Mouse (Mus musculus) lung, adult 18-20 months (tissue): ENCODE data around the gene Gnl3l.
A peak's percentile ranks its signal among the peaks of the same experiment; 100 is the strongest.

Source experiments
- DNase-seq, 2 experiments: peaks; one replicate each; pipeline ENCODE4 v3.0.0; 2022; ENCODE audit warnings: mixed read lengths in 2 of 2

Gnl3l gene

DNA sequence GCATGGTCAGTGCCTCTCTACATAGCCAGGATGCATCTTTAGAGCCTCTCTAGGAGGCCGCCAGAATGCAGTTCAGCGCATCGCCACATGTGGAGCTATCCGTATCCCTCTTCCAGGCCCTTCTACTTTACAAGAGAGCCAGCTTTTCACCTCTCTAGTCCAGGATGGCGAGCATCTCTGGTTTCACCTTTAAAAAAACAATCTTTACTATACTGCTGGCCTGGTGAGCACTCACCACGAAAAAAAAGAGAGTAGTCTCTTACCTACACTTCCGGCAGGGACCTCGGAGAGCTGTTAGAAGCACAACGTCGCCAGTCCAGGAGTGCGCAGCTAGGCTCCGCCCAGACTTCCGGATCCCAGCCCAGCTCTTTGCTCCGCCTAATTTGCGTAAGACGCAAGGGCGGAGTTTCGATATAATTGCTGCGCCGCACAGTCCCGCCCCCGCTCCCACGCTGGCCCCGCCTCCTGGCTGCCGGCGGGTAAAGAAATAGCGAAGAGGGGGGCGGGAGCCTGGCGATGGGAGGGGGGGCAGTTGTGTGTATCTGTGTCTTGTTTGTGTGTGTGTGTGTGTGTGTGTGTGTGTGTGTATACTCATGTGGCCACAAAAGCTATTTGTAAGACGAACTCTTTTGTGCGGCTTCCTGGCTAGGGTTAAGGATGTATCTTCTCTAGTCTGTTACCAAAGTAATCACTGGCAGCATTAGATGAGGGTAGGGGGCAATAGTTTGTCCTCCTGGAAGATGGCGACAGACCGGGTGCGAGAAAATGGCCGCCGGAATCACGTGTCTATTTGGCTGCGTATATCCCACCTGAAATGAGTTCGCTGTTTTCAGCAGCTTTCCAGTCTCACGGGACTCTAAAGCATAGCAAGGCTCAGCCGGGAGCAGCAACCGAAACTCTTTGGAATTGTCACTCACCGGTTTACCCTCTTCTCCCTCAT, at the start of gene Gnl3l:
TSS of gene Gnl3l (minus strand) at position 385 of the 940 bp plus-strand sequence.
- peak; percentile 89 to 91 for DNase-seq

GRCm38 (mm10) chrX:151066071-151066666, 49.0 kb upstream of the Gnl3l start:
- no peak for DNase-seq

GRCm38 (mm10) chrX:151061615-151062299, 44.6 kb upstream of the Gnl3l start:
- no peak for DNase-seq

DNA sequence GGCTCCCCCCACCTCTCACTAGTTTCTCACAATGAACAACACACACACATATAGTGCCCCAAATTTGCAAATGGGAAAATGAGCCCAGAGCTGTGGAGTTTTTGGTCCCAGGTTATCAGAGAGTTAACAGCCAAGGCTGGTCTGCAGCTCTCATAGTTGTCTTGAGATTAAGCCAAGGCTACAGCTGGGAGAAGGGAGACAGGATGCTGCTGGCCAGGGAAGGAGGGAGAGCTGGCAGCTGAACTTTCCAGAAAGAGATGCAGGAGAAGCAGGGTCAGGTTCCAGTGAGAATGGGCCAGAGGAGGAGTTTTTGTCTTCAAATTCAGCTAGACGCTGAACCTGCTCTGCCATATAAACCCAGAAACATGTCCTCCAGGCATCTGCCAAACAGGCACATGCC, 42.2 kb upstream of the Gnl3l start:
- no peak for DNase-seq

DNA sequence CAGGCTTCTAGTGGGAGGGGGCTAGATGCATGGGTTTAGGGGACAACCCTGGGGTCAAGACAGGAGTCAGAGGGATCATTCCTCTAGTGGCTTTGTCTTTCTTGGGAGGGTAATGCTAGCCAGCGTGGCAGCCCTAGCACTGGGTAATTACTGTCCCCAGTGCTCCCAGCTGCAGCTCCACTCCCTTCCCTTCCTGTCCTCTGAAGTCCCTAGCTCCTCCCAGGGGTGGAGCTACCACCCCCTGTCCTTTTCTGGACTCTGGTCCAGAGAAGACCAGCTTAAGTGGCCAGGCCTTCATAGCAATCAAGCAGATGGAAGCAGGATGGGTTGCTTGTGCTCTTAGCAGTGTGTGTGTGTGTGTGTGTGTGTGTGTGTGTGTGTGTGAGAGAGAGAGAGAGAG, 38.4 kb upstream of the Gnl3l start:
- peak; percentile 15 to 34 for DNase-seq

GRCm38 (mm10) chrX:151054489-151054888, 37.4 kb upstream of the Gnl3l start:
- DNase-seq = no peak

DNA sequence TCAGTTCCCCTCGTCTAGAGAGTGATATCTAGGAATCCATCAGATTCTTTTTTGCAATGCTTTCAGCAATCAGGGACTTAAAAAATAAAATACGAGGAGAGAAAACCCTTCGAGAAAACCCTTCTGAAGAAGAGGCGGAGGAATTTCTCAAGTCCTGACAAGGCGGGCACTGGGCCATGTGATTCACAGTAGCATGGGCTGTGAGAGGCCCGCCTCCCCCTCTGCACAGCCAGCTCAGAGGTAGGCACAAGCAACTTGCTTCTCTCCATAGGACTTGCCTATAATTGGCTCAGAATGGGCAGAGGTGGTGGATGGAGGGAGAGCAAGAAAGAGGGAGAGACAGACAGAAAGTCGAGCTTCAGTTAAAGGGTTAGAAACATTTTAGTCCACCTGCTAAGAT, 33.2 kb upstream of the Gnl3l start:
- peak; percentile 9 to 15 for DNase-seq

DNA sequence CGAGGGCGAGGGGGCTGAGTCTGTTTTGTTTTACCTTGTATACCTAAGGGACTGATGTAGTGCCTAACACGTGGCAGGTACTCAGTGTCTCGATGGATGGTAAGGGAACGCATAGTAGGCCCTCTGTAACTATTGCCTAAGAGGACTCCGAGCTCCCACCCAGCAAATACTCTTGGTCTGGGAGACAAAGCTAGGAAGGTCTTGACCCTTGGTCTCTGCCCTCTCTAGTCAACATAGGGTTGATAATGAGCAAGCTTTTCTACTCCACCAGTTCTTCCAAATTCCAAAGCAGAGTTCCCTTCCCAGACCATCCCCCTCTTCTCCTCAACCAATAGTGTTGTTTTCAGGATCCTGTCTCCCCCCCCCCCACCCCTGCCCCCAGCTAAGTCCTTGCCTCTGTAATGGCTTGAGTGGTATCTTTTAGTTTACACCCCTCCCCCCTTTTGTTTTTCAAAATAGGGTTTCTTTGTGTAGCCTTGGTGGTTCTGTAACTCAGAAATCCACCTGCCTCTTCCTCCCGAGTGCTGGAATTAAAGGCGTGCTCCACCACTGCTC, 32.6 kb upstream of the Gnl3l start:
- DNase-seq = no peak

GRCm38 (mm10) chrX:151047431-151048058, 30.4 kb upstream of the Gnl3l start:
- peak; percentile 7 to 11 for DNase-seq

GRCm38 (mm10) chrX:151046777-151047430, 29.8 kb upstream of the Gnl3l start:
- peak; percentile 81 to 87 for DNase-seq

GRCm38 (mm10) chrX:151046321-151046720, 29.2 kb upstream of the Gnl3l start:
- no peak for DNase-seq

- DNase-seq = no peak
Measured at GRCm38 (mm10) chrX:151045850-151046249, 28.7 kb upstream of the Gnl3l start, which contains the start of gene Fgd1. Fgd1 (plus strand) TSS chrX:151046150.

DNA sequence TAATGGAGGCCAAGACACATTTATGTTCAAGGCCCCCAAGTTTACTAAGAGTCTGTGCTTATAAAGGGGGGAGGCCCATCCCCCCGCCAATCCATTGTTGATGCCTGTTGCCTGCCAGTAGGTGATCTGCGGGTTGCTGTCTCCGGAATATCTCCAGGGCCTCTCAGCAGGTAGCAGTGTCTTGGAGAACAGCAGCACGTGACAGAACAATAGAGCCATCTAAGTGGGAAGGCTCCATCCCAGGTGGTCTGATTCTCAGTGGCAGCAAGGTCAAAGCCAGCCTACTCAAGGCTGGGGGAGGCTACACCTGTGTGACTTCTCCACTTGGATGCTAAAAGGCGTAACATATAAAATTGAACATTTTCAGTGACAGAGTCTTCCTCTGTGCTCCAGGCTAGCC, 24.1 kb upstream of the Gnl3l start:
- DNase-seq = no peak

DNA sequence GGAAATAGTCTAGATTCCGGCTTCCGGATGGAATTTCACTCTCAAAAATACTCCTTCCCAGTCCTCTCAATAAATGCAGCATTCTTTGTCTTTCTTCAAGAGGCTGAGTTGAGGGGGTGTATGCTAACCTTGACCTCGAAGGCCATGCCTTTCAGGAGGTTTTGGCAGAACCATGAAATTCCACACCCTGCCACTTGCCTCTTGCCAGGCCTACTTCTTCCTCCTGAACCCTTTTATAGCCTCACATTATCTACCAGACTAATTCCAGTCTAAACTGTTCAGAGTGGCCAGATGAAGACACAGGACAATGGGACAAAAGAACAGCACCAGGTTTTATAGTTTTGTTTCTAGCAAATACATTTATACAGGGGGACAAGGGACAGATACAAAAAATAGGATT, 14.3 kb upstream of the Gnl3l start:
- no peak for DNase-seq

DNA sequence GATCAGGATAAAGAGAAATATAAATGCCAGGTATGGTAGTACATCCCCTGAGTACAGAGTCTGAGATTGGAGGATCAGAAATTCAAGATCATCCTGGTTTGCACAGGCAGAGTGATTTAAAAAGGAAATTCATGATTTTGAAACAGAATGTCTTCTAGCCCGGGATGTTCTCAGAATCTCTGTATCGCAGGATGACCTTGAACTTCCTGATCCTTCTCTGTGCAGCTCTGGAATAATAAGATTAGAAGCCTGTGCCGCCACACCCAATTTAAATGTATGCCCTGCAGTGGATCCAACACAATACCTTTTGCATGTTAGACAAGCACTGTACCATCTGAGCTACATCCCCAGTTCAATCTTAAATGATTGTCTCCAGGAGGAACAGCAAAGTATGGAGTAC, 1.7 kb upstream of the Gnl3l start:
- DNase-seq = no peak

DNA sequence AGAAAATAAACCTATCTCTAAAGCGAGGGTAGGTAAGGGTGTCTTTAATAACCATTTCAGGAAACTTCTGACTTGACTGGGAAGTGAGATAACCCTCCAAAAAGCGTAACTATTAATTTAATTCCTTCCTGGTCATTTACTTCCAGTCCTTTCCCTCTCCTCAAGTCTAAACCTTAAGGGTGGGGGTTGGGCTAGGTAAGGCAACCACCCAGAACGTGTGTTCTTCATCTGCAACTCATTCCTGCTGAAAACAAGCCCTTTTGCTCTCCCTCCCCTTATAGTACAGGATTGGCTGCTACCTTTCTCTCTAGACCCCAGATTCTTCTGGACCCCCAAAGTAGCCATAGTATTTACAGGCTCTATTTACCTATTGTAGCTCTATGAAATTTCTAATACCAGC, 775 bp upstream of the Gnl3l start:
- DNase-seq = no peak

GRCm38 (mm10) chrX:150996775-150997174, 20.3 kb downstream of the Gnl3l start:
- DNase-seq = no peak

GRCm38 (mm10) chrX:150981621-150982020, 35.5 kb downstream of the Gnl3l start:
- peak in 1 of 2 experiments; percentile 15 for DNase-seq

DNA sequence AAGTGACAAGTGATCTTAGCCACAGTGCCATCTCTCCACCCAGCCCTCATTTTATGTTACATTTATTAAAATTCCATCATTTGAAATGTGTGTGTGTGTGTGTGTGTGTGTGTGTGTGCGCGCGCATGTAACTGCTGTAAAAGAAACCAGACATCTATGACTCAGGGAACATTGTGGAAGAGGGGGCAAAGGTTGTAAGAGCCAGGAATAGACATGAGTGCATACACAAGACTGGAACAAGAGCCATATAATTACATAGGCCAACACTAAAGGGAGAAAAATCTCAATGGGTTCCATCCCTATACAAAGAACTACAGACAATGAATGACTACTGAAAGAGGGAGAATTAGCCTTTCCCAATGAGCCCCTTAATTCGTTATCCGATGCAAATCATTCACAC, 41.7 kb downstream of the Gnl3l start:
- DNase-seq = no peak

GRCm38 (mm10) chrX:150963027-150963426, 54.1 kb downstream of the Gnl3l start:
- DNase-seq = no peak

DNA sequence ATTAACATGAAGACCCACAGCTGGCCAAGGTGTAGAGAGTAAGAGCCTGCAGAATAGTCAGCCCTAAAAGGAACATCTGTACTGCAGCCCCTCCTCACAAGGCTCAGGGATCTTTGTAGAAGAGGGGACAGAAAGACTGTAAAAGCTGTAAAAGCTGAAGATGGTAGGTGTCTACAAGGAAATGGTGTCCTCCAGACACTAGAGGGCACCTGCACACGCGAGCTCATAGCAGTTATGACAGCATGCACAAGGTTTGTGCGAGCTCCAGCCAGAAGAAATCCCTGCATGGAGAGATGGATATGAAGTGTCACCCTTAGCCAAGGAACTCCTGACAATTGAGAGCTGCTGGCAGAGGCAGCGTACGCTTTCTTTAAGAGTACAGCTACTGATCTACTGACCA, 56.4 kb downstream of the Gnl3l start:
- no peak for DNase-seq
